Mouse (Mus musculus) CH12.LX (cell line): Measurements from ENCODE around the gene Rapgef4.

ENCODE experiments used
- CTCF ChIP-seq, 2 experiments: IDR thresholded peaks in 1 of 2; conservative IDR thresholded peaks in 1 of 2; 2 replicates each; pipeline ENCODE4 v1.5.1; 2011 to 2012; ENCODE audit warnings: low read depth in 2 of 2, low read length in 2 of 2, improper control_type of control experiment in 1 of 2, inconsistent platforms in 1 of 2, mild to moderate bottlenecking in 1 of 2, moderate library complexity in 1 of 2
- GABPA ChIP-seq: IDR thresholded peaks from 2 replicates; pipeline ENCODE4 v1.6.1; 2012; ENCODE audit warnings: low read depth, low read length, improper control_type of control experiment, inconsistent platforms; ENCODE audit not compliant: insufficient replicate concordance
- HCFC1 ChIP-seq: IDR thresholded peaks from 2 replicates; pipeline ENCODE4 v1.6.1; 2012; ENCODE audit warnings: low read depth, mild to moderate bottlenecking, inconsistent platforms, low read length, improper control_type of control experiment
- UBTF ChIP-seq: IDR thresholded peaks from 2 replicates; pipeline ENCODE4 v1.6.1; 2012; ENCODE audit warnings: low read depth, mild to moderate bottlenecking, inconsistent platforms, low read length, improper control_type of control experiment, moderate library complexity
- USF2 ChIP-seq: conservative IDR thresholded peaks from 2 replicates; pipeline ENCODE4 v1.6.1; 2011; ENCODE audit warnings: low read depth, low read length, improper control_type of control experiment
- ZMIZ1 ChIP-seq: IDR thresholded peaks from 2 replicates; pipeline ENCODE4 v1.6.1; 2012; ENCODE audit warnings: low read depth, mild to moderate bottlenecking, inconsistent platforms, low read length, improper control_type of control experiment

GRCm38 (mm10) chr2:72262814-72263480 is 281.9 kb downstream of the Rapgef4 start:
- no peak for TF ChIP-seq CTCF (conservative IDR thresholded peaks at IDR 0.05 in 1 of 2, IDR thresholded peaks at IDR 0.05 in 1 of 2; ENCODE audit: low read depth in 2 of 2, low read length in 2 of 2)
- TF ChIP-seq GABPA: no peak
- no peak for TF ChIP-seq USF2
- no peak for TF ChIP-seq HCFC1
- TF ChIP-seq ZMIZ1: no peak
- TF ChIP-seq UBTF: no peak
